Mouse (Mus musculus): ENCODE data around the gene Eps15.

DNA sequence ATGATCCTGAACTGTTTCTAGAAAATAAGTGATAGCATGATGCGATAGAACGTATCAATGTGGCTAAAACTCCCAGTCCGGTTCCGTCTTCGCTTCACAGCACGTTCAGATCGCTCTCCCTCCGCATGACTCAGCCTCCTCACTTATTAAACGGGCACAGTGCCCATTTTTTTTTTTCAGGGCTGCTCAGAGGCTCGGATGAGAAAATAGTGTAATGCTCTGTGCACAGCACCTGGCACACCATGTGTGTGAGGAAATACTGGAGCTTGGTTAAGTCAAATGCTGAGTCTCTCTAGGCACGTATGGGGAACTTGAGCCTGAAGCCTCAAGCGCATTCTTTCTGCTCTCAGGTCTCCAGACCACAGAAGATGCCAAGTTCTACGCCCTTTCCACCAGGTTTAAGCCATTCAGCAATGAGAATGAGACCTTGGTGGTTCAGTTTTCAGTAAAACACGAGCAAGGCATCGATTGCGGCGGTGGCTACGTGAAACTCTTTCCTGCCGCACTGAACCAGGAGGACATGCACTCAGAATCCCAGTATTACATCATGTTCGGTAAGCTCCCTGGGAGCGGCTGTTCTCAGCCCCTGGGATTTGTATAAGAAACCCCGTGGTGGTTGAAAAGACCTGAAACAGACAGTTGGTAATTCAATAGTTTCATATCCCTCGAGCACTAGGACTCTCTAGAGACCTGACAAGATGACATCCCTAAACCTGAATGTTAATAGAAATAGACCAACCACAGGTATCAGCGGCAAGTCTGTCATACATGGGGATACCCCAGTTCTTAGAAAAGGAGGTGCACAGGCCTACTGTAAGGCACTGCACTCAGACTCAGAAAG is 41.4 kb upstream of the Eps15 start:
- no peak for TF ChIP-seq POLR2A (IDR thresholded peaks at IDR 0.05; ENCODE audit: low read depth, low read length)
- no peak for TF ChIP-seq CTCF (IDR thresholded peaks at IDR 0.05; ENCODE audit: borderline replicate concordance, insufficient read depth, low read length)
